Mouse (Mus musculus) liver, adult (tissue): ENCODE data around the gene Grap2.

Experiments
- GATA4 ChIP-seq: IDR thresholded peaks from 2 replicates; pipeline ENCODE4 v1.6.1; 2014; ENCODE audit warnings: mild to moderate bottlenecking, low read length; ENCODE audit not compliant: insufficient replicate concordance

Grap2 gene

DNA sequence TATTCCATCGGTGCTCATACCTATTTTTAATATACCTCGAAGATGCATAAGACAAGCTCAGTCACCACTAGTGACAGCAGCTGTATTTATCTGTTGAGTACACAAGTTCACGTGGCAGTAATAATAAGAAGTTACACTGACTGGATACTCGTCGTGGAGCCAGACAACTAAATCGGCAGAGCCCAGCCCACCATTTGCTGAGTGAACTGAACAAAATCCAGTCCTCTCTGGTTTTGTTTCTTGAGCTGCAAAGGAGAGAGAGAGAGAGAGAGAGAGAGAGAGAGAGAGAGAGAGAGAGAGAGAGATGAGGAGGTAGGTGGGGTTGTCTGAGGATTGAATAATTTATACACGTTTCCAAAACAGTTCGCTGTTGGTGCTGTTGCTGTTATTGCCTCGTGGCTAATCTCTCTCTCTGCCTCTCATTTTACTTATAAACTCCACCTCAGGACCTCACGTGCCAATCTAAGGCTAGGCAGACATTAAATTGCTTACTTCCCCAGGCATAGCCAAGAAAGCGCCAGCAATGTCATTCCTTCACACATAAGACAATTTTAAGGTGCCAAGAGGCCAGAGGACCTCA is 4.1 kb downstream of the Grap2 start:
- no peak for TF ChIP-seq GATA4

DNA sequence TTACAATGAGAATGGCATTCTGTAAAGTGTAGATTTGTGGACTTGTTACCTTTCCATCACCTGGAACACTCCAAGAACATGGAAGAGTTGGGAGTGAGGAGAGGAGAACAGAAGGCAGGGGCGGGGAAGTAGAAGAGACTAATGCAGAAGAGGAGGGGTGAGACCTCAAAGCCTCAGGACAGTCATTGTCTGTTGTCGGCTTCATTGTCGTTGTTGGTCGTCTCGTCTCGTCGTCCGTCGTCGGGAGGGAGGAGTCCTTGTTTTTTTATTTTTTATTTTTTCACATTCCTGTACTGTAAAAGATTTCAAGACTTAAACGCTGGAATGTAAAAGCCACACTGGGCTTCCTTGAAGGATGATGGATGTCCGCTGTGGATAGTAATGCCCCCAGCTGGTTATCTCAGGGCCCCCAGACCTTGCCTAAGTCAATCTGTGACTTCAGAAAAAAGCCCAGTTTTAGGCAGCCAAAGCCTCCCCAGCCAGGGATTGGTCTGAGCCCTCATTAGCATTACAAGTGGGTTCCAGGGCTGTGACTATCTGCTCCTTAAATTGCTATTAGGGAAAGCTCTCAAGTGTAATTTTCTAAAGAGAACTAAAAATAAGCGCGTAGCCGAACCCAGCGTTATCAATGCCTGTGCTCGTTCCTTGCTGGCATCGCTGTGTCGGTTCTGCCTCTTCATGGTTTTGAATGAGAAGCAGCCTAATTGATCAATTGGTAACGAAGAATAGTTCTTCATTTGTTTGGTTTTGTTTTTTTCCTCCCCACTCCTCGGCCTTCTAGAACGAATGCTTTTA is 5.0 kb downstream of the Grap2 start:
- no peak for TF ChIP-seq GATA4

DNA sequence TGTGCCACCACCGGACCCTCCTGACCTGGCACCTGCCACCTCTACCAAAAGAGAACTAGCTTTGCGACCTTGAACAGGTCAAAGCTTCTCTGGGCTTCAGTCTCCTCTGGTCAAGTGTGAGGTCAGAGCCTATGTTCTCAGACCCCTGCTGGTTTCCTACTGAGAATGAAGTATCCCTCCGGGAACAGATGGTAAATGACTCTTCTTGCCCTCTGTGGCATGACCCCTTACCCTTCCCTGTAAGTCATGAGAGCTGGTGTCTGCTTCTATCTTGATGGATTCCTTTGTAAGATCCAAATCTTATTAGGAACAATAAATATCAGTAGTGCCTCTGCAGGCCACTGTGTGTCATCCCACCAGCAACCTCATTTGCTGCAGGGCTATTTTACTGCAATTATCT is 6.7 kb downstream of the Grap2 start:
- no peak for TF ChIP-seq GATA4

GRCm38 (mm10) chr15:80582581-80583495 is 10.4 kb downstream of the Grap2 start:
- no peak for TF ChIP-seq GATA4

- TF ChIP-seq GATA4 = no peak
Measured at GRCm38 (mm10) chr15:80586296-80586695, 13.9 kb downstream of the Grap2 start.

GRCm38 (mm10) chr15:80590641-80591040 is 18.2 kb downstream of the Grap2 start:
- TF ChIP-seq GATA4 = no peak

- TF ChIP-seq GATA4 = no peak
Measured at GRCm38 (mm10) chr15:80592737-80593136, 20.3 kb downstream of the Grap2 start.

- TF ChIP-seq GATA4 = no peak
Measured at GRCm38 (mm10) chr15:80593877-80594276, 21.5 kb downstream of the Grap2 start.

- no peak for TF ChIP-seq GATA4
Measured at GRCm38 (mm10) chr15:80598750-80599149, 26.4 kb downstream of the Grap2 start.

GRCm38 (mm10) chr15:80599213-80599750 is 26.9 kb downstream of the Grap2 start:
- TF ChIP-seq GATA4 = no peak

GRCm38 (mm10) chr15:80599843-80600242 is 27.4 kb downstream of the Grap2 start:
- no peak for TF ChIP-seq GATA4

DNA sequence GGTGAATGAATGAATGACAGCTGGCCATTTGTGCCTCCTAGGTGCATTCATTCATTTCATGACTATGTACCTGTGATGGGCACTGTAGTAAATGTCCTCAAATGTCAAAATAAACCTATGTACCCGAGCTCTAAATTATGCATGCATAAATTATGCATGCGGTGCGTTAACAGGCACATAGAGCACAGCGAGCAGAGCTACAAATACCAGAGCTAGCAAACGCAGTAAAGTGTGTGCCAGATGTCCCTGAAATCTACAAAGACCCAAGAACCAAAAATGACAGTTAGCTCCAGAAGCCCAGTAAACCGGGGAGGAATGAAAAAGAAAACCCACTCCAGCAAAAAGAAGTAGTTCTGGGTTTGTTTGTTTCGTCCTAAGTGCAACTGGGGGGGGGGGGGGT is 29.1 kb downstream of the Grap2 start:
- TF ChIP-seq GATA4 = no peak

DNA sequence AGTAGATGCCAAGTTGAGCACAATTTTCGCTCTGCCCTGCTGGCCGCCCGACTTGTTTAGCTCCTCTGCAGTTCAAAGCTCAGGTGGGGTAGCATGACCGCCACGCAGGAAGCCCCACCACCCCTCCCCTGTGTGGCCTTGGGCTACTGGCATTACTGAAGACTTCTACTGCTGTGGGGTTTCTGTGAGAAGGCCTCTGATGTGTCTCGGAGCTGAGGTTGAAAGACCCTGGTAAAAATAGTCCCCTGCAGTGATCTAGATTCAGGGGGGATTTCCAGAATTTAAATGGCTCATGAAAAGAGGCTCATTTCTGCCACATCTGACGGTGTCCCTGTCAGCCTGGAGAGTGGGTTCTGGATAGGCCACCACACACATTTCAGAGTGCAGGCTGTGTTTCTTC is 30.1 kb downstream of the Grap2 start:
- TF ChIP-seq GATA4 = no peak

GRCm38 (mm10) chr15:80604026-80604425 is 31.6 kb downstream of the Grap2 start:
- no peak for TF ChIP-seq GATA4

- no peak for TF ChIP-seq GATA4
Measured at GRCm38 (mm10) chr15:80607970-80608369, 35.6 kb downstream of the Grap2 start.

DNA sequence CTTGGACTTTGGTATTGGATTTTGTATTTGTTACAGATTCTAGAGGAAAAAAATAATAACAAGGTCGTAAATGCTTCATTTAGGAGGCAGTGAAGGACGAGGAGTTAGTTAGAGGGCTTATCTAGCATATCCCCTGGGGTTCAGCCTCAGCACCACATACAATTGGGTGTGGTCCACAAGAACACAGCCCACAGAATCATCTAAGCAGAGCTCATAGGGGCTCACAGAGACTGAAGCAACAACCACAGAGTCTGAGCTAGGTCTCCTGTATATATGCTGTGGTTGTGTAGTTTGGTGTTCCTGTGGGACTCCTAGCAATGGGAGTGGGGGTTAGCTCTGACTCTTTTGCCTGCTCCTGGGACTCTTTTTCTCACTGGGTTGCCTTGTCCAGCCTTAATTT is 37.9 kb downstream of the Grap2 start:
- no peak for TF ChIP-seq GATA4

DNA sequence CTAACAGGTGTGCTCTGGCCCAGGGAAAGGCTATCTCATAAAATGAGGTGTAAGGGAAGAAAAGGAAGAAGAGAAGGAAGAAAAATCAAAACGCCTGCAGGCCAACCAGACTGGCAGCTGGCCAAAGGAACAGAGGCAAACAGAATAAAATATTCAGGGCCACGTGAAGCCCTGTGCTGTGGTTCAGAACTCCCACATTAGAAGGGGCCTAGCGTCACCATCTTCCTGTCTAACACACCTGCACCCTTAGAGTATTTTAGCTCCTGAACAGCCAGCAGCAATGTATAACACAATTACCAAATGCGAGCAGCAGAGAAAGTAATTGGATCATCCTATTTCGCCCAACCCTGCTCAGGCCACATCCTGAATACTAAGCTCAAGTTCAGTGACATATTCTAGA is 39.1 kb downstream of the Grap2 start:
- TF ChIP-seq GATA4 = no peak
